Mouse (Mus musculus) forebrain, embryonic 10.5 days (tissue): Measurements from ENCODE around the gene Vmn1r124. TPM values are rescaled to one million over a fixed set of nuclear protein-coding genes. Genes with fewer than 3 reads are reported as not detected.
"Not testable (repeated sequence)": the region's sequence is repeated elsewhere in the genome, so short reads cannot be mapped to it uniquely, and the experiment has no call there.

ENCODE experiments used
- DNase-seq: peaks from one replicate; pipeline ENCODE4 v3.0.0-alpha.2; 2017; ENCODE audit warnings: low spot score; ENCODE audit errors: extremely low spot score
- H3K27ac ChIP-seq: fragments of 300-500 bp; sonication (generic); 2 replicates; pipeline ENCODE4 v1.5.1; 2016; ENCODE audit warnings: mild to moderate bottlenecking
- H3K27me3 ChIP-seq: fragments of 300-500 bp; sonication (generic); 2 replicates; pipeline ENCODE4 v1.6.1; 2016; ENCODE audit warnings: mild to moderate bottlenecking; ENCODE audit not compliant: poor library complexity, severe bottlenecking
- H3K36me3 ChIP-seq: fragments of 300-500 bp; sonication (generic); replicated peaks from 2 replicates; pipeline ENCODE4 v1.6.1; 2016; ENCODE audit warnings: mild to moderate bottlenecking, moderate library complexity
- H3K4me1 ChIP-seq: fragments of 300-500 bp; sonication (generic); 2 replicates; pipeline ENCODE4 v1.6.1; 2016
- H3K4me3 ChIP-seq: fragments of 300-500 bp; sonication (generic); 2 replicates; pipeline ENCODE4 v1.5.1; 2016; ENCODE audit warnings: mild to moderate bottlenecking, moderate library complexity
- H3K9me3 ChIP-seq: fragments of 300-500 bp; sonication (generic); 2 replicates; pipeline ENCODE4 v1.6.1; 2016; ENCODE audit warnings: mild to moderate bottlenecking, moderate library complexity
- WGBS: fragments of 180-500 bp; shearing (Covaris S2); methylation state at CpG from one replicate; pipeline ENCODE4 v1.1.7; 2016; 5-methylcytosine and 5-hydroxymethylcytosine counted together
- polyA plus RNA-seq: library from polyadenylated mRNA; unstranded; fragments of >200 nt; fragmentation: Nextera tagmentation; extraction: Ambion mirVana; gene quantifications from 2 replicates; pipeline ENCODE4 v1.2.1, GENCODE M21; 2016

Vmn1r124 gene
- polyA plus RNA-seq: not detected in 2 replicates

- H3K4me1 ChIP-seq, H3K9me3 ChIP-seq, H3K4me3 ChIP-seq, H3K36me3 ChIP-seq, DNase-seq, H3K27me3 ChIP-seq, H3K27ac ChIP-seq: not testable (repeated sequence)
- WGBS: 75% methylated on average over 4 of the region's 4 CpGs
Measured at GRCm38 (mm10) chr7:21260517-21260916, at the start of gene Vmn1r124. TSS of gene Vmn1r124 (minus strand) at chr7:21260617.

GRCm38 (mm10) chr7:21301367-21301766 is 41.0 kb upstream of the Vmn1r124 start, which contains the start of gene Vmn1r126:
TSS of gene Vmn1r126 (minus strand) at chr7:21301467.
- H3K4me3 ChIP-seq, H3K27me3 ChIP-seq, H3K27ac ChIP-seq, DNase-seq, H3K4me1 ChIP-seq, H3K36me3 ChIP-seq, H3K9me3 ChIP-seq: not testable (repeated sequence)
- WGBS: no CpG with 5 or more reads among the region's 5 CpGs

GRCm38 (mm10) chr7:21271879-21272278 is 11.5 kb upstream of the Vmn1r124 start, which contains the start of gene Vmn1r125:
TSS of gene Vmn1r125 (plus strand) at chr7:21272179.
- H3K36me3 ChIP-seq, DNase-seq, H3K27ac ChIP-seq, H3K9me3 ChIP-seq, H3K4me1 ChIP-seq, H3K4me3 ChIP-seq, H3K27me3 ChIP-seq: not testable (repeated sequence)
- WGBS: 79% methylated on average over 3 of the region's 3 CpGs

Other genes starting within 250 kb of the Vmn1r124 start
- not detected in 2 replicates for gene Vmn1r119, start 248.2 kb downstream of the Vmn1r124 start, polyA plus RNA-seq
- gene Vmn1r120, start 206.8 kb downstream of the Vmn1r124 start, polyA plus RNA-seq: not detected in 2 replicates
- gene Vmn1r121, start 162.1 kb downstream of the Vmn1r124 start, polyA plus RNA-seq: not detected in 2 replicates
- not detected in 2 replicates for gene Vmn1r122, start 126.5 kb downstream of the Vmn1r124 start, polyA plus RNA-seq
- not detected in 2 replicates for gene Vmn1r123, start 98.4 kb downstream of the Vmn1r124 start, polyA plus RNA-seq
- not detected in 2 replicates for gene Gm5157, start 70.2 kb downstream of the Vmn1r124 start, polyA plus RNA-seq
- not detected in 2 replicates for gene Vmn1r125, start 11.6 kb upstream of the Vmn1r124 start, polyA plus RNA-seq
- not detected in 2 replicates for gene Vmn1r126, start 40.9 kb upstream of the Vmn1r124 start, polyA plus RNA-seq
- gene Vmn1r127, start 59.2 kb upstream of the Vmn1r124 start, polyA plus RNA-seq: not detected in 2 replicates
- not detected in 2 replicates for gene Vmn1r128, start 88.8 kb upstream of the Vmn1r124 start, polyA plus RNA-seq
- not detected in 2 replicates for gene Vmn1r129, start 100.7 kb upstream of the Vmn1r124 start, polyA plus RNA-seq
- not detected in 2 replicates for gene Gm6882, start 172.1 kb upstream of the Vmn1r124 start, polyA plus RNA-seq